Mouse (Mus musculus) stomach, embryonic 14.5 days (tissue): ENCODE measurements at regions not wholly inside any gene's neighbourhood (a gene's known extent, or its start where the extent isn't known, plus 50 kb on each side); places are given as distances from the start of the nearest gene placed in this dataset.

ENCODE experiments used
- ATAC-seq: fragments of 200-750 bp; cut with Nextera tagmentation; 2 replicates; pipeline ENCODE4 v1.8.0; 2017; ENCODE audit warnings: low read depth, moderate TSS enrichment; ENCODE audit not compliant: insufficient number of reproducible peaks, insufficient read depth, low FRiP score
- H3K27ac ChIP-seq: fragments of 300-500 bp; sonication (generic); 2 replicates; pipeline ENCODE4 v1.5.1; 2014; ENCODE audit warnings: mild to moderate bottlenecking, low read length, moderate library complexity, mixed read lengths
- H3K27me3 ChIP-seq: fragments of 300-500 bp; sonication (generic); 2 replicates; pipeline ENCODE4 v1.6.1; 2014; ENCODE audit warnings: low read length, control low read depth, mixed read lengths; ENCODE audit not compliant: control insufficient read depth, insufficient read depth
- H3K36me3 ChIP-seq: fragments of 300-500 bp; sonication (generic); 2 replicates; pipeline ENCODE4 v1.6.1; 2014; ENCODE audit warnings: mild to moderate bottlenecking, control low read depth, low read length, moderate library complexity, mixed read lengths; ENCODE audit not compliant: control insufficient read depth, insufficient read depth
- H3K4me1 ChIP-seq: fragments of 300-500 bp; sonication (generic); 2 replicates; pipeline ENCODE4 v1.6.1; 2014; ENCODE audit warnings: low read length, control low read depth, mixed read lengths; ENCODE audit not compliant: control insufficient read depth, insufficient read depth
- H3K4me2 ChIP-seq: fragments of 300-500 bp; sonication (generic); replicated peaks from 2 replicates; pipeline ENCODE4 v1.6.1; 2014; ENCODE audit warnings: low read depth, low read length, control low read depth
- H3K4me3 ChIP-seq: fragments of 300-500 bp; sonication (generic); 2 replicates; pipeline ENCODE4 v1.5.1; 2014; ENCODE audit warnings: low read depth, low read length, control low read depth
- H3K9ac ChIP-seq: fragments of 300-500 bp; sonication (generic); replicated peaks from 2 replicates; pipeline ENCODE4 v1.6.1; 2014; ENCODE audit warnings: low read depth, mild to moderate bottlenecking, control low read depth, low read length, moderate library complexity, mixed read lengths
- H3K9me3 ChIP-seq: fragments of 300-500 bp; sonication (generic); 2 replicates; pipeline ENCODE4 v1.6.1; 2016; ENCODE audit warnings: low read depth, low read length, control low read depth; ENCODE audit not compliant: control insufficient read depth
- WGBS: fragments of 180-500 bp; shearing (Covaris S2); extraction: QIAGEN DNeasy Blood & Tissue Kit; methylation state at CpG from one replicate; pipeline ENCODE4 v1.1.7; 2014; 5-methylcytosine and 5-hydroxymethylcytosine counted together

DNA sequence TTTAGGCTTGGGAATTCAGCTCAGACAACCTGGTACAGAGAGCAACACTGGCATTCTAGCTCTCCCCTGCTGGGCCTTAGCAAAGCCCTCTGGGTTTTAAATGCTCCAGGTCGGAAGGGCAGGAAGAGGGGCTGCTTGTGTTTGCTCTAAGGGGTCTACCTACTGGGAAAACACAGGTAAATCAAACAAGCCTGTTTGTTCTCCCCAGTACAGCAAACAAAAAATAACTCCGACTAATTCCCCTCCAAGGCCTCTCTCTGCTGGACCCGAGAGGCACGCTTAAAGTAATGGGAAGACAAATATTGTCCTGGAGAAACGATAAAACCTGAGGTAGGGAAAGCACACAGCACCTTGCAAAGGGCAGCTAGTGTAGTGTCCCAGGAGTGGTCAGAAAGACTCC is 118.4 kb downstream of the Rplp1 start:
- H3K4me1 ChIP-seq, result no peaks in the 10 kb centered on the region
- no peaks in the 10 kb centered on the region for H3K9me3 ChIP-seq
- ATAC-seq, result peak; percentile 70; the same call in 1 of the 2 replicates
- peak overlapping the region; percentile 3; the same call in 1 of the 2 replicates for H3K27ac ChIP-seq
- no peaks in the 10 kb centered on the region for H3K27me3 ChIP-seq
- no peak overlapping the region for H3K9ac ChIP-seq
- H3K4me3 ChIP-seq, result no peak overlapping the region
- 66% methylated on average over 5 of the region's 5 CpGs for WGBS
- H3K36me3 ChIP-seq, result no peaks in the 10 kb centered on the region
- H3K4me2 ChIP-seq, result no peak overlapping the region

DNA sequence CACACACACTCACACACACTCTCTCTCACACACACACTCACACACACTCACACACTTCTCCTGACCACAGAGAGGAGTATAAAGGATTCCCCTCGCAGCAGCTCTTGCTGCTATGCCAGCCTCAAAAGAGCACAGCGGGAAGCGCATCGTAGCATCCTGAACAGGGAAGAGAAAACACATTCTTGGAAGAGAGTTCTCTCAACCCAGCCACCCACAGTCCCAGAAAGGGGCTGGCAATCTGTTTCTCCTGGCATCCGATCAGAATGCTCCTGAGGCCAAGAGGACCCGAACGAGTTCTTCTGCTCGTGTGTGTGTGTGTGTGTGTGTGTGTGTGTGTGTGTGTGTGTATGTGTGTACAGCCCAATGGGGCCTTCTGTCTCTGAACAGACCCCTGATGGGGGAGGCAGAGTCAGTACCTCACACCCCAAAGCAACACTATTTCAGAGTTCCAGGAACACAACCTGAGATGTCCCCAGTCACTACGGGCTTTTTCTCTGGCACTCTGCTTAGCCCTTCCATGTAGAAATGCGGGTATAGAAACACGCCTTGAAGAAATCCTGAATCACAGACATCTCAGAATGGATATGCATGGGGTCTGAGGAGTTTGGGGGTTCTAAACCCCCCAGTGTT is 122.8 kb downstream of the Rplp1 start:
- no peaks in the 10 kb centered on the region for H3K27me3 ChIP-seq
- no peak overlapping the region for H3K4me2 ChIP-seq
- no peaks in the 10 kb centered on the region for H3K36me3 ChIP-seq
- H3K27ac ChIP-seq, result no peak overlapping the region
- H3K4me1 ChIP-seq, result no peaks in the 10 kb centered on the region
- no peak overlapping the region for H3K4me3 ChIP-seq
- H3K9ac ChIP-seq, result no peak overlapping the region
- no peaks in the 10 kb centered on the region for H3K9me3 ChIP-seq
- 85% methylated on average over 11 of the region's 11 CpGs for WGBS
- ATAC-seq, result no peak

DNA sequence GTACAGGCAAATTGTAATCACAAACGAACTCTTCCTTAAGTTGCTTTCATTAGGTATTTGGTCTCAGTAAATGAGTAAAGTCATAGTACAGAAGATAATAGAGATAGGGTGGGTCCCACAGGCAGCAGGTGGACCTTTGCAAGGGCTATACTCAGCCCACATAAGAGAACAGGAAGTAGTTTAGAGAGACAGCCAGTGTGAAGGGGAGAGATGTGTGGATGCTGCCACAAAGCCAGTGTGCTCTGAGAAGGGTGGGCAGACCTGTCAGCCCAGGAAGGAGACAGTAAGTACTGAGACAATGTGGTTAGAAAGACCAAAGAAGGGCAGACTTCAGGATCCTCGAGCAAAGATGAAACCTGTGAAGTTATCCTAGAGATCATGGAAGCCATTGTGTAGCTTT is 123.5 kb downstream of the Rplp1 start:
- WGBS, result 80% methylated on average over 2 of the region's 2 CpGs
- no peaks in the 10 kb centered on the region for H3K9me3 ChIP-seq
- no peaks in the 10 kb centered on the region for H3K27me3 ChIP-seq
- no peak overlapping the region for H3K9ac ChIP-seq
- H3K36me3 ChIP-seq, result no peaks in the 10 kb centered on the region
- no peaks in the 10 kb centered on the region for H3K4me1 ChIP-seq
- H3K4me3 ChIP-seq, result no peak overlapping the region
- ATAC-seq, result no peak
- H3K27ac ChIP-seq, result no peak overlapping the region
- no peak overlapping the region for H3K4me2 ChIP-seq

DNA sequence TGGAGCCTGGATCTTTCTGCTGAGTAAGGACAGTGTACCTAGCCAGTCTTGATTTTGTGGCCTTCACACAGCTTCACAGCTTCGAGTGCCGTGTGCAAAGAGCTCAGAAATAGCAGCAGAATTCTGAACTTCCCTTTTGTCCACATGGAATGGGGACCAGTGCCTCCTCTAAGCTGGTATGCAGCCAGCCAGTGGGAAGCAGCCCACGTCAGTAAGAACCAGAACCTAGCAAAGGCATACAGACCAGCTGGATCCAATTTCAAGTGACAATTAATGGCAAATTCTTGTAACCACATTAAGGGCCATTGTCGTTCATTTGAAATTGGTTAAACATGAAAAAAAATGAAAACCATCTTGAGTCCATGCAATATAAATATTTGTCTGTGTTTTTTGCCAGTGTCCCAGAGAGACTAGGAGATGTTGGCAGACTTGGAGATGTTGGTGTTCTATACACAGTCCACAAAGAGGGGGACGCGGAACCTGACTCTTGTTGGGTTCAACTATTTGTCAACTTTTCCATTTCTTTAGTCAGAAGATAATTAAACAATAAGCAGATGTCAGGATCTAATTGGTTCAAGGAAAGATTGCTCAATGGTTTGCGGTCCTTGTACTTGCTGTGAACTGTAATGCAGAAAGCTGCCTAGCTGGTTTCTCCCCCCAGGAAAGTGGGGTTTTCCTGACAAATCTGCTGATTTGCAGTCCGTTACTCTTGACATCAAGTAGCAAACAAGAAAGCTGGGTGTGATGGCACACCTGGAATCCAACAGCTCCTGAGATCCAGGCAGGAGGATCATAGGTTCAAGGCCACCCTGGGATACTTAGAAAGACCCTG is 125.1 kb downstream of the Rplp1 start:
- H3K4me3 ChIP-seq, result no peak overlapping the region
- no peak overlapping the region for H3K4me2 ChIP-seq
- H3K36me3 ChIP-seq, result no peaks in the 10 kb centered on the region
- H3K4me1 ChIP-seq, result no peaks in the 10 kb centered on the region
- no peak overlapping the region for H3K9ac ChIP-seq
- H3K9me3 ChIP-seq, result no peaks in the 10 kb centered on the region
- no peak overlapping the region for H3K27ac ChIP-seq
- no peak for ATAC-seq
- H3K27me3 ChIP-seq, result no peaks in the 10 kb centered on the region
- WGBS, result 66% methylated on average over 8 of the region's 8 CpGs

DNA sequence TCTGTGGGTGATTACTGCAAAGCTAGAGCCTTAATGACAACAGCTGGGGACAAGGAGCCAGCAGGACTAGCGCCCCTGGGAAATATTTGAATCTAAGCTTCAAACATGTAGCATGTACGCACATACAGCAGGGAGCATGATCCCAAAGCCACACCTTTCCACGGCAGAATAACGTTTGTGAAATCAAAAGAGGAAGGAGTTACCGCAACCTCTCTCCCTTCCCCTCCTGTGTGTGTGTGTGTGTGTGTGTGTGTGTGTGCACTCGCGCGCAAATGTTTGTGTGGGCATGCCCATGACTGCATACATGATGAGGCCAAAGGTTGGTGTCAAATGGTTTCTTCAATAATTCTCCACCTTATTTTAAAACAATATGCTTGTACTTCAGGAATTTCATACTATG is 132.9 kb downstream of the Rplp1 start:
- Histone ChIP-seq H3K4me2 (no peak overlapping the region), H3K9me3 (no peaks in the 10 kb centered on the region), H3K9ac (no peak overlapping the region), H3K27ac (no peak overlapping the region), H3K4me1 (no peaks in the 10 kb centered on the region), H3K27me3 (no peaks in the 10 kb centered on the region), H3K36me3 (no peaks in the 10 kb centered on the region), H3K4me3 (no peak overlapping the region)
- WGBS, result 85% methylated on average over 8 of the region's 8 CpGs
- ATAC-seq, result no peak

DNA sequence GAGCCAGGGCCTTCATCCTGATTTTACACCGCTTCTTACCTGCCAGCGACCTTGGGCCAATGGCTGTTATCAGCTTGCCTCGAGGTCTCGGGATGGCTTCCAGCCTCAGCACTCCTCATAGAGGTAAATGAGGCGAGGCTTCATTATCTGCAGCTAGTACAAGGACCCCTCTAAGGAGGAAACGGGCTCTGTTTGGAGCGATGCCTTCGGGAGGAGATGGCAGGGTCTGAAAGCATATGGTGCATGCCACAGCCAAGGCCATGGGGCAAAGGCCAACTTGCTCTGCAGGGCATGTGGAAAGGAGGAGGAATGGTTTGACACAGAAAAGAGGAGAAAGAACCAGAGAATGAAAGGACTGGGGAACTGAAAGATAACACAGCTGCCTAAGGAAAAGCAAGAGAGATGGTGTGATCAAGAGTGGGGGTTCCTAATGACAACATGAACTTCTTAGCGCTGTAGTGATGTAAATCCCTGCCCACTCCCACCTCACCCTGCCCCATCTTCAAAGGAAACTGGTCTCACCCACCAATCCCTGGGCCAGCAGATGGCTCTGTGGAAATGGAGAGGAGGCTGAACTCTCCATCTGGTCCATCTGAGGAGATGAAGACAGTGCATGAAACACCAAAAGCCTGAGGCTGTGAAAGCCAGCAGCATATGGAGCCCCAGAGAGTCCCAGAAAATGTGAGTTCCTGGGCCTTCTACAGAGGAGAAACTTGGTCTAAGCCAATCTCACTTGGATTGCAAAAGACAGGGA is 134.0 kb downstream of the Rplp1 start:
- ATAC-seq, result no peak
- no peak overlapping the region for H3K27ac ChIP-seq

DNA sequence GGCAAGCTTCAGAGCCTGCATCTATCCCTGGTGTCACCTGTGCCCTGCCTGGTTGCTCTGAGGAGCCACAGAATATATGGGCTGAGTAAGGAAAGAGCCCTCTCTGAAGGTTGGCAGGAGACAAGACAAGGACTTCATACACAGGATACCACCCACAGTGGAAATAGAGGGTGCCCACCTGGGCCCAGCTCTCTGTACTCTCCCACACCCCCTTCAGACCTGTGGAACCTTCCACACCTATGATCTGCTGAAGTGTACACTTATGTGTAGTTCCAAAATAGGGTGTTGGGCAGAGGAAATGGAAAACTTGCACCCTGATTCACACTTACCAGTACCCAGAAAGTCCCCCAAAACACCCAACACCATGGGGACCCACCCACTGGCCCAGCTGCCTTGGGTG is 135.2 kb downstream of the Rplp1 start:
- no peak for ATAC-seq
- H3K27me3 ChIP-seq, result no peaks in the 10 kb centered on the region
- H3K9me3 ChIP-seq, result no peaks in the 10 kb centered on the region
- no peaks in the 10 kb centered on the region for H3K4me1 ChIP-seq
- no peak overlapping the region for H3K4me2 ChIP-seq
- H3K27ac ChIP-seq, result no peak overlapping the region
- H3K36me3 ChIP-seq, result no peaks in the 10 kb centered on the region
- no peak overlapping the region for H3K4me3 ChIP-seq
- H3K9ac ChIP-seq, result no peak overlapping the region

More for the DNA sequence above, 134.0 kb downstream of the Rplp1 start:
- Histone ChIP-seq H3K4me3 (no peak overlapping the region), H3K9ac (no peak overlapping the region), H3K9me3 (no peaks in the 10 kb centered on the region), H3K4me2 (no peak overlapping the region), H3K36me3 (no peaks in the 10 kb centered on the region), H3K4me1 (no peaks in the 10 kb centered on the region), H3K27me3 (no peaks in the 10 kb centered on the region)
- 81% methylated on average over 9 of the region's 9 CpGs for WGBS

DNA sequence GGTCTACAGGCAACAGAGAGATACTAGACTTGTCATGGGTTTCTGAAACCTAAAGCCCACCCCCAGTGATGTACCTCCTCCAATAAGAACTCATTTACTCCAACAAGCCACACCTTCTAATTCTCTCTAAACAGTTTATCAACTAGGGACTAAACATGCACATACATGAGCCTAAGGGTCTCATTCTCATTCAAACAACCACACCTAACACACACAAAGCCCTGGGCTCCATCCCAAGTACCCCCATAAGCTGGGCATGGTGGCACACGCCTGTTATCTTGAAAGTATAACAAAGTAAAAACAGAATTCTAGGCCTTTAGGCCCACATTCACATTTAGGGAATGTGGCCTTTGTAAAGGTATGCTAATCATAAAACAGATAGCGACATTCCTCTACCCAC is 137.9 kb downstream of the Rplp1 start:
- Histone ChIP-seq H3K9me3 (no peaks in the 10 kb centered on the region), H3K27me3 (no peaks in the 10 kb centered on the region), H3K4me2 (no peak overlapping the region), H3K4me1 (no peaks in the 10 kb centered on the region), H3K9ac (no peak overlapping the region), H3K36me3 (no peaks in the 10 kb centered on the region), H3K27ac (no peak overlapping the region), H3K4me3 (no peak overlapping the region)
- no peak for ATAC-seq
- WGBS, result 88% methylated on average over 2 of the region's 2 CpGs
